Mouse (Mus musculus): ENCODE measurements around the gene Gda. TPM values are rescaled to one million over a fixed set of nuclear protein-coding genes. Genes with fewer than 3 reads are reported as not detected.

The Gda gene
- total and polyA plus RNA-seq, 3 experiments, result not detected

GRCm38 (mm10) chr19:21491391-21491790, 18.1 kb upstream of the Gda start:
- in situ Hi-C loops (cut with MboI; ENCODE audit: low pct_ligation_motif_present, low pct_unique_long_range_greater_than_20kb, low sequenced_read_pairs) (no loop called here), dilution Hi-C loops (cut with MboI; ENCODE audit: extremely low pct_ligation_motif_present, extremely low pct_unique_long_range_greater_than_20kb, low sequenced_read_pairs) (no loop called here)
- no peak overlapping the region for H3K9ac ChIP-seq (ENCODE audit: insufficient read depth, low read depth)
- DNase-seq (ENCODE audit: extremely low read depth), result no peak
- no peaks in the 10 kb centered on the region for H3K27me3 ChIP-seq (replicated peaks)
- no peaks in the 10 kb centered on the region for H3K9me3 ChIP-seq (replicated peaks; ENCODE audit: low read length)
- no peaks in the 10 kb centered on the region for H3K79me2 ChIP-seq (replicated peaks; ENCODE audit: control insufficient read depth, extremely low read depth, insufficient read depth, poor library complexity, severe bottlenecking)
- H3K4me1 ChIP-seq (ENCODE audit: control insufficient read depth in 1 of 2, insufficient read depth in 2 of 2), result peaks cover 9 to 15% of the 10 kb centered on the region in 2 experiments; a peak in 3 of 4 replicates
- no peak overlapping the region for H3K4me2 ChIP-seq (ENCODE audit: insufficient read depth, low read depth, poor library complexity, severe bottlenecking)
- H3K36me3 ChIP-seq (replicated peaks in 1 of 2; ENCODE audit: control insufficient read depth in 1 of 2, insufficient read depth in 1 of 2, low read length in 1 of 2), result no peaks in the 10 kb centered on the region
- TF ChIP-seq CTCF (conservative IDR thresholded peaks at IDR 0.05 in 1 of 2, IDR thresholded peaks at IDR 0.05 in 1 of 2; ENCODE audit: low read depth in 2 of 2, low read length in 2 of 2) (no peak), USF2 (conservative IDR thresholded peaks at IDR 0.05; ENCODE audit: low read depth, low read length) (no peak), MYC (IDR thresholded peaks at IDR 0.05; ENCODE audit: low read depth, low read length) (no peak), ZMIZ1 (IDR thresholded peaks at IDR 0.05; ENCODE audit: low read depth, low read length) (no peak), TCF12 (IDR thresholded peaks at IDR 0.05; ENCODE audit: low read depth, low read length) (no peak), ELF1 (IDR thresholded peaks at IDR 0.05; ENCODE audit: low read depth, low read length) (no peak), MAZ (IDR thresholded peaks at IDR 0.05; ENCODE audit: low read depth, low read length) (no peak), ZNF384 (IDR thresholded peaks at IDR 0.05; ENCODE audit: low read depth, low read length) (no peak), JUND (conservative IDR thresholded peaks at IDR 0.05; ENCODE audit: low read depth, low read length) (no peak), MAX (IDR thresholded peaks at IDR 0.05; ENCODE audit: low read length) (no peak), POLR2A (IDR thresholded peaks at IDR 0.05; ENCODE audit: low read depth, low read length) (no peak), ETS1 (conservative IDR thresholded peaks at IDR 0.05; ENCODE audit: low read depth, low read length) (no peak), JUN (IDR thresholded peaks at IDR 0.05; ENCODE audit: insufficient read depth, low read depth, low read length) (no peak), PAX5 (IDR thresholded peaks at IDR 0.05; ENCODE audit: low read length) (no peak), BHLHE40 (IDR thresholded peaks at IDR 0.05; ENCODE audit: low read depth, low read length) (no peak), SIN3A (IDR thresholded peaks at IDR 0.05; ENCODE audit: low read length) (no peak), MXI1 (IDR thresholded peaks at IDR 0.05; ENCODE audit: low read depth, low read length) (no peak), MAFK (IDR thresholded peaks at IDR 0.05; ENCODE audit: insufficient replicate concordance, low read length) (no peak), SMC3 (IDR thresholded peaks at IDR 0.05; ENCODE audit: low read depth, low read length) (no peak)
- H3K4me3 ChIP-seq (replicated peaks in 1 of 3; ENCODE audit: low read depth in 2 of 3, low read length in 2 of 3, poor library complexity in 1 of 3), result no peak overlapping the region
- H3K27ac ChIP-seq (ENCODE audit: insufficient read depth, low read depth), result no peak overlapping the region

GRCm38 (mm10) chr19:21487124-21487944, 14.1 kb upstream of the Gda start:
- Histone ChIP-seq H3K4me3 (replicated peaks in 1 of 3; ENCODE audit: low read depth in 2 of 3, low read length in 2 of 3, poor library complexity in 1 of 3) (no peak overlapping the region), H3K4me1 (ENCODE audit: control insufficient read depth in 1 of 2, insufficient read depth in 2 of 2) (peaks cover 2 to 6% of the 10 kb centered on the region in 2 experiments; a peak in 2 of 4 replicates), H3K9me3 (replicated peaks; ENCODE audit: low read length) (no peaks in the 10 kb centered on the region), H3K4me2 (ENCODE audit: insufficient read depth, low read depth, poor library complexity, severe bottlenecking) (no peak overlapping the region), H3K27me3 (replicated peaks) (no peaks in the 10 kb centered on the region), H3K9ac (ENCODE audit: insufficient read depth, low read depth) (no peak overlapping the region), H3K36me3 (replicated peaks in 1 of 2; ENCODE audit: control insufficient read depth in 1 of 2, insufficient read depth in 1 of 2, low read length in 1 of 2) (no peaks in the 10 kb centered on the region), H3K27ac (ENCODE audit: insufficient read depth, low read depth) (no peak overlapping the region), H3K79me2 (replicated peaks; ENCODE audit: control insufficient read depth, extremely low read depth, insufficient read depth, poor library complexity, severe bottlenecking) (no peaks in the 10 kb centered on the region)
- TF ChIP-seq CTCF (conservative IDR thresholded peaks at IDR 0.05 in 1 of 2, IDR thresholded peaks at IDR 0.05 in 1 of 2; ENCODE audit: low read depth in 2 of 2, low read length in 2 of 2) (no peak), TBP (conservative IDR thresholded peaks at IDR 0.05; ENCODE audit: low read depth, low read length) (no peak), USF1 (IDR thresholded peaks at IDR 0.05; ENCODE audit: low read depth, low read length) (no peak), MEF2A (IDR thresholded peaks at IDR 0.05; ENCODE audit: borderline replicate concordance, low read depth, low read length) (no peak), MXI1 (IDR thresholded peaks at IDR 0.05; ENCODE audit: low read depth, low read length) (no peak), ZNF384 (IDR thresholded peaks at IDR 0.05; ENCODE audit: low read depth, low read length) (no peak), CHD2 (IDR thresholded peaks at IDR 0.05; ENCODE audit: low read length) (no peak)
- DNase-seq (ENCODE audit: extremely low read depth), result no peak
- dilution Hi-C loops (cut with MboI; ENCODE audit: extremely low pct_ligation_motif_present, extremely low pct_unique_long_range_greater_than_20kb, low sequenced_read_pairs) (no loop called here), in situ Hi-C loops (cut with MboI; ENCODE audit: low pct_ligation_motif_present, low pct_unique_long_range_greater_than_20kb, low sequenced_read_pairs) (no loop called here)

Measured in CH12.LX (cell line).